Mouse (Mus musculus) neural tube, embryonic 14.5 days (tissue): Measurements from ENCODE around the gene Galnt6. TPM values are rescaled to one million over a fixed set of nuclear protein-coding genes. Genes with fewer than 3 reads are reported as not detected.
A peak's percentile ranks its signal among the peaks of the same experiment; 100 is the strongest.

Experiments used
- ATAC-seq: fragments of 200-750 bp; cut with Nextera tagmentation; 2 replicates; pipeline ENCODE4 v1.8.0; 2017; ENCODE audit warnings: low read depth, mild to moderate bottlenecking, moderate TSS enrichment, moderate library complexity
- H3K27ac ChIP-seq: fragments of 300-500 bp; sonication (generic); 2 replicates; pipeline ENCODE4 v1.5.1; 2014; ENCODE audit warnings: low read depth, mild to moderate bottlenecking, control low read depth, low read length, moderate library complexity, mixed read lengths
- H3K27me3 ChIP-seq: fragments of 300-500 bp; sonication (generic); 2 replicates; pipeline ENCODE4 v1.6.1; 2014; ENCODE audit warnings: low read length; ENCODE audit not compliant: control insufficient read depth, insufficient read depth
- H3K36me3 ChIP-seq: fragments of 300-500 bp; sonication (generic); 2 replicates; pipeline ENCODE4 v1.6.1; 2014; ENCODE audit warnings: low read length, mixed read lengths; ENCODE audit not compliant: control insufficient read depth, insufficient read depth
- H3K4me1 ChIP-seq: fragments of 300-500 bp; sonication (generic); 2 replicates; pipeline ENCODE4 v1.6.1; 2014; ENCODE audit warnings: low read length; ENCODE audit not compliant: control insufficient read depth, insufficient read depth
- H3K4me2 ChIP-seq: fragments of 300-500 bp; sonication (generic); 2 replicates; pipeline ENCODE4 v1.6.1; 2014; ENCODE audit warnings: mild to moderate bottlenecking, low read depth, low read length, control low read depth
- H3K4me3 ChIP-seq: fragments of 300-500 bp; sonication (generic); 2 replicates; pipeline ENCODE4 v1.5.1; 2014; ENCODE audit warnings: low read depth, low read length, control low read depth, mixed read lengths
- H3K9ac ChIP-seq: fragments of 300-500 bp; sonication (generic); replicated peaks from 2 replicates; pipeline ENCODE4 v1.6.1; 2014; ENCODE audit warnings: low read depth, mild to moderate bottlenecking, control low read depth, low read length, mixed read lengths
- H3K9me3 ChIP-seq: fragments of 300-500 bp; sonication (generic); 2 replicates; pipeline ENCODE4 v1.6.1; 2016; ENCODE audit warnings: low read length; ENCODE audit not compliant: control insufficient read depth
- WGBS: fragments of 180-500 bp; shearing (Covaris S2); extraction: QIAGEN DNeasy Blood & Tissue Kit; methylation state at CpG from one replicate; pipeline ENCODE4 v1.1.7; 2014; 5-methylcytosine and 5-hydroxymethylcytosine counted together
- polyA plus RNA-seq: library from polyadenylated mRNA; unstranded; fragments of >200 nt; fragmentation: Nextera tagmentation; extraction: Ambion mirVana; gene quantifications from 2 replicates; pipeline ENCODE4 v1.2.1, GENCODE M21; 2014

Galnt6 gene
- polyA plus RNA-seq, 1 experiment from 2014 or later = 0.15 TPM

- Histone ChIP-seq H3K27me3 (peaks cover 20% of the 10 kb centered on the region), H3K4me3 (no peak overlapping the region), H3K27ac (no peak overlapping the region), H3K4me1 (peaks cover 7% of the 10 kb centered on the region; the same call in 1 of the 2 replicates), H3K9ac (no peak overlapping the region), H3K9me3 (no peaks in the 10 kb centered on the region), H3K4me2 (no peak overlapping the region), H3K36me3 (no peaks in the 10 kb centered on the region)
- WGBS = 29% methylated on average over 5 of the region's 5 CpGs
- ATAC-seq = no peak
These were observed 3.4 kb upstream of the Galnt6 start for GRCm38 (mm10) chr15:100732580-100732979.

- H3K9me3 ChIP-seq = no peaks in the 10 kb centered on the region
- H3K36me3 ChIP-seq = no peaks in the 10 kb centered on the region
- no peak overlapping the region for H3K4me3 ChIP-seq
- peaks cover 22% of the 10 kb centered on the region for H3K27me3 ChIP-seq
- WGBS = 65% methylated on average over 9 of the region's 9 CpGs
- no peak overlapping the region for H3K4me2 ChIP-seq
- H3K9ac ChIP-seq = no peak overlapping the region
- H3K27ac ChIP-seq = no peak overlapping the region
- no peak for ATAC-seq
- H3K4me1 ChIP-seq = peaks cover 7% of the 10 kb centered on the region; the same call in 1 of the 2 replicates
These were observed 1.9 kb upstream of the Galnt6 start for GRCm38 (mm10) chr15:100731081-100731480.

DNA sequence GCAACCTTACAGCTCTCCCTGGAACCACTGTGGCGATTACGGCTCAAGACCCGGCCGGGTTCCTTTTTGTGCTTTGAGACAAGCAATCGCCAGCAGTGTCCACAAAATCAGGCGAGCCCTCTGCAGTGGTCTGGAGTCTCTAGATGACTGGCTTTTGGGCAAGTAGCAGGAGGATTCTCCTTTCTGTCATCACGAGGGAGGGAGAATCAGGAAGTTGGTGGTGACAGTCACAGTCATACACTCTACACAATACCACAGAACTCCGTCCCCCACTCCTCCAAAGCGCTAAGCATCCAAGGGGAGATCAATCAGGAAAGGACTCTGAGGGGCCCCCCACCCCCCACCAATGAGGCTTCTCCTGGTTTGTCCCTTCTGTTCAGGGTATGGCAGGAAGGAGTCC, 590 bp downstream of the Galnt6 start:
- peaks cover 22% of the 10 kb centered on the region for H3K27me3 ChIP-seq

DNA sequence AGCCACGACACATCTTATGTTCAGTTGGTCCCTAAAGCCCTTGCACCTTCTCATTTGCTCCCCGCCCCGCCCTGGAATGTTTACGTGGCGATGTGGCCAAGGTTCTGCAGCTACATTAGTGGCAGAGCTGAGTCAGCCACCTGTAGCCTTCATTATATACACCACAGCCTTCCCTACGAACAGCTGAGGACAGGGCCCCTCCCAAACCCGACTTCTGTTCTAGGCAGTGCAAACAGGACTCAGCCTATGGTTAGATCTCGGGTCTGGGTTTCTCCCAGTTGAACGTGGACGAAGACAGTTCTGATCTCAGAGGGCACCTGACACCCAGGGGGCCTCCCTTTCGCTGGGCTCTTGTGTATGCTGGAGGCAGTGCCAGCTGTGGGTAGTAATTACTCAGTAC, 1.3 kb downstream of the Galnt6 start:
- no peak overlapping the region for H3K9ac ChIP-seq
- H3K4me2 ChIP-seq = no peak overlapping the region
- no peak for ATAC-seq
- H3K4me3 ChIP-seq = no peak overlapping the region
- H3K9me3 ChIP-seq = no peaks in the 10 kb centered on the region
- H3K27me3 ChIP-seq = peaks cover 22% of the 10 kb centered on the region
- peaks cover 7% of the 10 kb centered on the region; the same call in 1 of the 2 replicates for H3K4me1 ChIP-seq
- no peak overlapping the region for H3K27ac ChIP-seq
- no peaks in the 10 kb centered on the region for H3K36me3 ChIP-seq
- WGBS = 89% methylated on average over 11 of the region's 11 CpGs

More for the DNA sequence above, 590 bp downstream of the Galnt6 start:
- H3K9me3 ChIP-seq = no peaks in the 10 kb centered on the region
- no peak overlapping the region for H3K9ac ChIP-seq
- peak overlapping the region; percentile 48 for H3K4me2 ChIP-seq
- H3K4me1 ChIP-seq = peaks cover 7% of the 10 kb centered on the region; the same call in 1 of the 2 replicates
- H3K27ac ChIP-seq = no peak overlapping the region
- ATAC-seq = no peak
- 27% methylated on average over 9 of the region's 9 CpGs for WGBS
- peak overlapping the region; percentile 26 for H3K4me3 ChIP-seq
- no peaks in the 10 kb centered on the region for H3K36me3 ChIP-seq

DNA sequence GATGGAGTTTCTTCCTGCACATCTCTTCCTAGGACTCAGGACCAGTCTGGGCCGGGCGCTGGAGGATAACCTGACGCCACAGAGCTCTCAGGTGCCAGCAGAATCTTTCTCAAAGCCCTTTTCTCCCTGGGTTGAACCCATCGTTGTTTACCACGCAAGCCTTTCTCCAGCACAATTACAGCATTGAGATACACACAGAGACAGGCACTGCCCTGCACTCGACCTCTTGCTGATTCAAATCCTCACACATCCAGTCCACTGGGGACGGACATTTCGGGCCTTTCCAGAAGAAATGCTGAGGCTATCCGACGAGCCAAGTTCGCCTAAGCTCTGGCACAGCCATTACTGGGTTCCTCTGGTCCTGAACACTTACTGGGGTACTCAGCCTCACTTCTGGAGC, 2.5 kb downstream of the Galnt6 start:
- 88% methylated on average over 11 of the region's 11 CpGs for WGBS
- Histone ChIP-seq H3K4me2 (no peak overlapping the region), H3K27ac (no peak overlapping the region), H3K36me3 (no peaks in the 10 kb centered on the region), H3K4me1 (peaks cover 7% of the 10 kb centered on the region; the same call in 1 of the 2 replicates), H3K9ac (no peak overlapping the region), H3K4me3 (no peak overlapping the region), H3K9me3 (no peaks in the 10 kb centered on the region), H3K27me3 (peaks cover 22% of the 10 kb centered on the region)
- no peak for ATAC-seq

DNA sequence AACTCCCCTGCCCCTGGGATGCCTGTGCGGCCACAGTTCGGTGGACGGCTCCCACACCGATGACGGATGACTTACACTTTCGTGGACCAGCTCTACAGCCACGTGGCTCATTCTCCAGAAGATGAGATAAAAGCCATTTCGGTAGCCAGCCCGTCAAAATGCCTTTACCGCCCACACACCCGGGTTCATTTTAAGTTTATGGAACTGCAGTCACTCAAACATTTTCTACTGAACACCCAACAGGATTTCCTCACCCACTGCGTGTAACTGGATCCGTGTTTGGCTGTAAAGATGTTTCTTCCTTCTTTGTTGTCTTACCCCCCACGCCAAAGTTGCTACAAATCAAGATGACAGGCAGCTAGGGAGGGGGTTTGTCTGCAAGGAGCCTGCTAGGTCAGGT, 5.7 kb downstream of the Galnt6 start:
- Histone ChIP-seq H3K9me3 (no peaks in the 10 kb centered on the region), H3K4me2 (no peak overlapping the region), H3K27ac (no peak overlapping the region), H3K4me1 (no peaks in the 10 kb centered on the region), H3K27me3 (peaks cover 11% of the 10 kb centered on the region), H3K9ac (no peak overlapping the region), H3K36me3 (no peaks in the 10 kb centered on the region), H3K4me3 (no peak overlapping the region)
- ATAC-seq = no peak
- 75% methylated on average over 14 of the region's 14 CpGs for WGBS

DNA sequence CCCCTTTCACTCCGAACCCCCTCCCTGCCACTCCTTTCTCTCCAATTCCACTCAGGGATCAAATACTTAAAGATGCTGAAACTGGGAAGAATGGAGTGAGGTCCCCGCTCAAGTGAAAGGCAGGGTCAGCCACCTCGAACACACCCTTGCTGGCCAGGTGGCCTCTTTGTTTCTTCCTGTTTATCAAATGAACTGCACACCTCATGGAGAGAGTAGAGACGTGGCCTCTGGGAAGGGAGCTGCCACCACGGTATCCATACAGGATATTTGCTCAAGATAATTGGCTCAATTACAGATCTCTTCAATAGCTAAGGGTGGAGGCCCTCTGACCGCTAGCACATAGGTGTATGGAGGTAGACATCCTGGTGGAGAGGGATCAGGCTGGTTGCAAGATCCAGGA, 6.6 kb downstream of the Galnt6 start:
- H3K27ac ChIP-seq = no peak overlapping the region
- no peaks in the 10 kb centered on the region for H3K4me1 ChIP-seq
- ATAC-seq = no peak
- H3K4me2 ChIP-seq = no peak overlapping the region
- H3K4me3 ChIP-seq = no peak overlapping the region
- H3K27me3 ChIP-seq = peaks cover 2% of the 10 kb centered on the region; the same call in 1 of the 2 replicates
- 87% methylated on average over 6 of the region's 6 CpGs for WGBS
- no peaks in the 10 kb centered on the region for H3K36me3 ChIP-seq
- H3K9ac ChIP-seq = no peak overlapping the region
- H3K9me3 ChIP-seq = no peaks in the 10 kb centered on the region

DNA sequence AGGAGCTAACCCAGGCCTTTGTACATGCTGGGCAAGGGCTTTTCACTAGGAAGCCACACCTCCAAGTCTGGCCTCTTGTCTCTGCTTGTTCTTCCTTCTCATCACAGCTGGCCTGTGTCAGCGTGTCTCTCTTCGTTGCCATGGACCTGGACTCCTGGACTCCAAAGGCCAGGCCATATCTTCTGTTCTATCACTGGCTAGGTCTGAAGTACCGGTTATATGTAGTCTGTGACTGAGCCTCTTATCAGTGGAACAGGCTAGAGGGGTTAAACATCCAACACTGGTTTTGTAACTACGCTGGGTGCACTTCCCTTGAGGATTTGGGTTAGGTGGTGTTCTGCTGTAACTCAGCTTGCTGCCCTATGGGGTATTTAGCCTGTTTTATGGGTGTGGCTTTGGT, 7.2 kb downstream of the Galnt6 start:
- Histone ChIP-seq H3K4me2 (no peak overlapping the region), H3K9me3 (no peaks in the 10 kb centered on the region), H3K27ac (no peak overlapping the region), H3K36me3 (no peaks in the 10 kb centered on the region), H3K9ac (no peak overlapping the region), H3K27me3 (no peaks in the 10 kb centered on the region), H3K4me3 (no peak overlapping the region), H3K4me1 (no peaks in the 10 kb centered on the region)
- WGBS = 79% methylated on average over 4 of the region's 4 CpGs
- ATAC-seq = no peak

DNA sequence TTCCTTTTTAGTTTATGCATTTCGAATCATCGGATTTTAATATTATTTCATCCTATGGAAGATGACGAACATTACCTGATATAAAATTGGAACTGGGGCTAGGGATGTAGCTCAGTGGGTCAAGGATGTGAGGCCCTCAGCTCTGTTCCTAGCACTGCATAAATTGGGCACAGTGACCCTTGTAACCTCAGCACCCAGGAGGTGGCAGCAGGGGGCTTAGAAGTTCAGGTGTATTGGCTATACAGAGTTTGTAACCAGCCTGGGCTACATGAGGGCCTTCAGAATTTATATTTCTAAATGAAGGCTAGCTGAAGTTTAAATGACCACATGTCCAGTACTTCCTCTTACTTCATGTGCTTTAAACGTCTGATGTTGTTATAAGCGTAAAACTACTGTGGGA, 7.7 kb downstream of the Galnt6 start:
- 86% methylated on average over 5 of the region's 5 CpGs for WGBS
- Histone ChIP-seq H3K27me3 (no peaks in the 10 kb centered on the region), H3K27ac (no peak overlapping the region), H3K4me2 (no peak overlapping the region), H3K9me3 (no peaks in the 10 kb centered on the region), H3K36me3 (no peaks in the 10 kb centered on the region), H3K4me1 (no peaks in the 10 kb centered on the region), H3K4me3 (no peak overlapping the region), H3K9ac (no peak overlapping the region)
- no peak for ATAC-seq
